Mouse (Mus musculus) thymus, postnatal 0 days (tissue): ENCODE data around the gene Pepd. TPM values are rescaled to one million over a fixed set of nuclear protein-coding genes. Genes with fewer than 3 reads are reported as not detected.
A peak's percentile ranks its signal among the peaks of the same experiment; 100 is the strongest.
"Not testable (repeated sequence)": the region's sequence is repeated elsewhere in the genome, so short reads cannot be mapped to it uniquely, and the experiment has no call there.

ENCODE experiments used
- DNase-seq: peaks from one replicate; pipeline ENCODE4 v3.0.0-alpha.2; 2015; ENCODE audit warnings: low spot score
- polyA plus RNA-seq: library from polyadenylated mRNA; unstranded; fragments of >200 nt; fragmentation: Nextera tagmentation; extraction: Ambion mirVana; gene quantifications from 2 replicates; pipeline ENCODE4 v1.2.1, GENCODE M21; 2015

Gene Pepd
- polyA plus RNA-seq, 1 experiment from 2014 or later = 79.5 TPM

- DNase-seq = not testable (repeated sequence)
These were observed 70.2 kb downstream of the Pepd start for GRCm38 (mm10) chr7:34982372-34982771.

- no peak for DNase-seq
These were observed 71.7 kb downstream of the Pepd start for GRCm38 (mm10) chr7:34983702-34984475.

- peak; percentile 14 for DNase-seq
These were observed 72.5 kb downstream of the Pepd start for GRCm38 (mm10) chr7:34984526-34985133.

GRCm38 (mm10) chr7:34985216-34985615, 73.0 kb downstream of the Pepd start:
- DNase-seq = peak; percentile 30

- DNase-seq = no peak
These were observed 73.5 kb downstream of the Pepd start for GRCm38 (mm10) chr7:34985646-34986045.

GRCm38 (mm10) chr7:34986575-34987150, 74.5 kb downstream of the Pepd start:
- DNase-seq = no peak

GRCm38 (mm10) chr7:34987258-34987657, 75.1 kb downstream of the Pepd start:
- DNase-seq = no peak

- no peak for DNase-seq
These were observed 76.3 kb downstream of the Pepd start for GRCm38 (mm10) chr7:34988488-34988887.

- DNase-seq = no peak
These were observed 79.6 kb downstream of the Pepd start for GRCm38 (mm10) chr7:34991731-34992246.

- DNase-seq = no peak
These were observed 80.6 kb downstream of the Pepd start for GRCm38 (mm10) chr7:34992766-34993165.

GRCm38 (mm10) chr7:34995872-34996662, 83.9 kb downstream of the Pepd start:
- no peak for DNase-seq

GRCm38 (mm10) chr7:35000839-35001238, 88.7 kb downstream of the Pepd start:
- DNase-seq = peak; percentile 55

GRCm38 (mm10) chr7:35003171-35003737, 91.1 kb downstream of the Pepd start:
- no peak for DNase-seq

GRCm38 (mm10) chr7:35006661-35007060, 94.5 kb downstream of the Pepd start:
- DNase-seq = no peak

- no peak for DNase-seq
These were observed 101.0 kb downstream of the Pepd start for GRCm38 (mm10) chr7:35013228-35013627.

- no peak for DNase-seq
These were observed 103.1 kb downstream of the Pepd start for GRCm38 (mm10) chr7:35015252-35015651.

- DNase-seq = no peak
These were observed 109.2 kb downstream of the Pepd start for GRCm38 (mm10) chr7:35021365-35021764.

- DNase-seq = no peak
These were observed 111.1 kb downstream of the Pepd start for GRCm38 (mm10) chr7:35023251-35023650.

- no peak for DNase-seq
These were observed 112.2 kb downstream of the Pepd start for GRCm38 (mm10) chr7:35024426-35024825.

- peak; percentile 66 for DNase-seq
These were observed 113.5 kb downstream of the Pepd start for GRCm38 (mm10) chr7:35025409-35026275.
